Mouse (Mus musculus) lung, embryonic 16.5 days (tissue): ENCODE data around the gene Gapdh. TPM values are rescaled to one million over a fixed set of nuclear protein-coding genes. Genes with fewer than 3 reads are reported as not detected.
A peak's percentile ranks its signal among the peaks of the same experiment; 100 is the strongest.

Experiments used
- ATAC-seq: fragments of 200-750 bp; cut with Nextera tagmentation; 2 replicates; pipeline ENCODE4 v1.8.0; 2017; ENCODE audit warnings: low read depth, mild to moderate bottlenecking, moderate library complexity
- H3K27ac ChIP-seq: fragments of 300-500 bp; sonication (generic); 2 replicates; pipeline ENCODE4 v1.5.1; 2014; ENCODE audit warnings: mild to moderate bottlenecking, control low read depth, low read length
- H3K27me3 ChIP-seq: fragments of 300-500 bp; sonication (generic); 2 replicates; pipeline ENCODE4 v1.6.1; 2014; ENCODE audit warnings: low read depth, low read length, mixed read lengths; ENCODE audit not compliant: control insufficient read depth, insufficient read depth
- H3K36me3 ChIP-seq: fragments of 300-500 bp; sonication (generic); 2 replicates; pipeline ENCODE4 v1.6.1; 2014; ENCODE audit warnings: low read length; ENCODE audit not compliant: control insufficient read depth, insufficient read depth
- H3K4me1 ChIP-seq: fragments of 300-500 bp; sonication (generic); replicated peaks from 2 replicates; pipeline ENCODE4 v1.6.1; 2014; ENCODE audit warnings: low read length, mixed read lengths; ENCODE audit not compliant: control insufficient read depth, insufficient read depth
- H3K4me2 ChIP-seq: fragments of 300-500 bp; sonication (generic); 2 replicates; pipeline ENCODE4 v1.6.1; 2014; ENCODE audit warnings: low read depth, low read length, control low read depth
- H3K4me3 ChIP-seq: fragments of 300-500 bp; sonication (generic); 2 replicates; pipeline ENCODE4 v1.5.1; 2014; ENCODE audit warnings: mild to moderate bottlenecking, low read length, control low read depth
- H3K9ac ChIP-seq: fragments of 300-500 bp; sonication (generic); 2 replicates; pipeline ENCODE4 v1.6.1; 2014; ENCODE audit warnings: low read length, control low read depth
- H3K9me3 ChIP-seq: fragments of 300-500 bp; sonication (generic); 2 replicates; pipeline ENCODE4 v1.6.1; 2016; ENCODE audit warnings: low read length; ENCODE audit not compliant: control insufficient read depth
- WGBS: fragments of 180-500 bp; shearing (Covaris S2); extraction: QIAGEN DNeasy Blood & Tissue Kit; methylation state at CpG from one replicate; pipeline ENCODE4 v1.1.7; 2014; 5-methylcytosine and 5-hydroxymethylcytosine counted together
- polyA plus RNA-seq: library from polyadenylated mRNA; unstranded; fragments of >200 nt; fragmentation: Nextera tagmentation; extraction: Ambion mirVana; gene quantifications from 2 replicates; pipeline ENCODE4 v1.2.1, GENCODE M21; 2015

The Gapdh gene
- polyA plus RNA-seq, 1 experiment from 2014 or later, result 1,631 TPM

DNA sequence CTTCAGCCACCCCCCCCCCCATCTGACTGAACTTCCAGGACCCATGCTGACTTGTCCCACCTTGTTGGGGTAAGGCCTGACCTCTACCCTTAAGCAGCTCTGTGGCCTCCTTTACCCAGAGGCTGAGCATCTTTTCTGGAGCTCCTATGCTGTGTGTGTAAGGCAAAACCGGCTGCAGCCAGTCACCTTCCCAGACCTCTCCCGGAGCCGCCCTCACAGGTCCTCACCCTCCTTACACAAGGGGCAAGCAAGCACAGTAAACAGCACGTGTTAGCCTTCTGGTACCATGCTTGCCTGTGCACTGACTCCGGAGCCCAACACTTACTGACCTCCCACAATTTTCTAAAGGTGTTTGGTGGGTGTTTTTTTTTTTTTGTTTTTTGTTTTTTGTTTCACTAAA is 9.2 kb upstream of the Gapdh start:
- ATAC-seq, result no peak
- H3K4me2 ChIP-seq, result no peak overlapping the region
- H3K36me3 ChIP-seq, result peaks cover 90% of the 10 kb centered on the region

DNA sequence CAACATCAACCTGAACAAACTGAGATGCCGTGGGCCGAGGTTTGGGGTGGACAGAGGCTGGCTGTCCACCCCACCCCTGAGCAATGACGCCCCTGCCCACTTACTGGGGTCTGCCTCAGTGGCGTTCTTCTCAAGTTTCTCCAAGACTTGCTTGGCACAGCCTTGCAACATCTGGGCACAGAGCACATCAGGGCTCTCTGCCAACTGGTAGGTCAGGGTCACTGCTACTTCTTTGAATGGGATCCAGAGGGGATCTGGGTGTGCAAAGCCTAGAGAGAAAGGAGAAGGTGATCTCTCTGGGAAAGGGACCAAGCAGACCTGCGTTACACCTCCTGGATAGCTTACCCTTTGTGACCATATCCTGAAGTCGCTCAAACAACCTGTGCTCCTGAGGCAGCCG is 7.0 kb upstream of the Gapdh start:
- H3K27me3 ChIP-seq, result no peaks in the 10 kb centered on the region
- no peak for ATAC-seq

More for the DNA sequence above, 9.2 kb upstream of the Gapdh start:
- no peaks in the 10 kb centered on the region for H3K27me3 ChIP-seq
- H3K4me3 ChIP-seq, result no peak overlapping the region
- no peaks in the 10 kb centered on the region for H3K4me1 ChIP-seq
- no peak overlapping the region for H3K9ac ChIP-seq
- WGBS, result 84% methylated on average over 5 of the region's 5 CpGs
- no peaks in the 10 kb centered on the region for H3K9me3 ChIP-seq
- H3K27ac ChIP-seq, result no peak overlapping the region

DNA sequence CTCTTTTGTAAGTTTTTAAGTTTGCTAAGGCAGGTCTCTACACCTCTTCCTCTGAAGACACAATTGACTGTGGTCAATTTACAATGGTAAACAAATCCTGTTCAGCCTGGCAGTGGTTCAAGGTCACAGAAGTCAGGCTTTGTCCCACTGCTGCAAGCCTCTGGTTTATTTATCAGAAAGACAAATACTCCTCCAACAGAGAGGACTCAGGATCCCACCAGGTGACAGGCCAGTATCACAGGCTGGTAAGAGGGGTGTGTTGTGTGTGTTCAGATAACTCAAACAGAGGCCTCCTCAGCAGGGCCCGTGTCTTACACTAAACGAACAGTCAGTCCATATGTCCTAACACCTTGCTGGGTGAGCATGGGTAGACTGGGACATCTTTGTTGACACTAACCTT is 6.2 kb upstream of the Gapdh start:
- Histone ChIP-seq H3K4me2 (no peak overlapping the region), H3K27ac (no peak overlapping the region), H3K9ac (no peak overlapping the region), H3K27me3 (no peaks in the 10 kb centered on the region), H3K4me1 (peaks cover 4% of the 10 kb centered on the region), H3K36me3 (peaks cover 92% of the 10 kb centered on the region), H3K9me3 (no peaks in the 10 kb centered on the region), H3K4me3 (no peak overlapping the region)
- 46% methylated on average over 2 of the region's 2 CpGs for WGBS
- no peak for ATAC-seq

More for the DNA sequence above, 7.0 kb upstream of the Gapdh start:
- Histone ChIP-seq H3K4me2 (no peak overlapping the region), H3K9ac (no peak overlapping the region), H3K36me3 (peaks cover 94% of the 10 kb centered on the region), H3K27ac (no peak overlapping the region), H3K4me1 (no peaks in the 10 kb centered on the region), H3K9me3 (no peaks in the 10 kb centered on the region), H3K4me3 (no peak overlapping the region)
- WGBS, result 83% methylated on average over 7 of the region's 7 CpGs

DNA sequence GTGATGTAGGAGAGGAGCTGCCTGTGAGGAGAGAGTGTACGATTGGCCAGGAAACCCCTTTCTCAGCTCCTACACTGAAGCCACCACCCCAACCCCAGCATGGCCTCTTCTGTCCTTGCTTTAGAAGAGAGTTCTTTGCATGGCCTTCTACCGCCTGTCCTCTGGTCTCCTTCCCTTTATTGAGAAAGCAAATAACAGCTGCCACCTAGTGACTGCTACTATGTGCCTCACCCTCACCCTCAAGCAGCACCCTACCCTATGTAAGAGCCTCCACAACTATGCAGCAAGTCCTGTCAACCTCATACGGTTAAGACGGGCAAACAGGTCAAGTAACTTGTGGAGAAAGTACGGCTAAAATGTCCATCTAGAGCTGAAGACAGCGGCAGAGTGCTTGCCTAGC is 3.9 kb upstream of the Gapdh start:
- H3K36me3 ChIP-seq, result peaks cover 71% of the 10 kb centered on the region
- no peak overlapping the region for H3K27ac ChIP-seq
- no peak overlapping the region for H3K4me3 ChIP-seq
- ATAC-seq, result no peak
- H3K4me2 ChIP-seq, result no peak overlapping the region
- 73% methylated on average over 6 of the region's 6 CpGs for WGBS
- H3K4me1 ChIP-seq, result peaks cover 19% of the 10 kb centered on the region
- no peaks in the 10 kb centered on the region for H3K9me3 ChIP-seq
- no peaks in the 10 kb centered on the region for H3K27me3 ChIP-seq
- no peak overlapping the region for H3K9ac ChIP-seq

DNA sequence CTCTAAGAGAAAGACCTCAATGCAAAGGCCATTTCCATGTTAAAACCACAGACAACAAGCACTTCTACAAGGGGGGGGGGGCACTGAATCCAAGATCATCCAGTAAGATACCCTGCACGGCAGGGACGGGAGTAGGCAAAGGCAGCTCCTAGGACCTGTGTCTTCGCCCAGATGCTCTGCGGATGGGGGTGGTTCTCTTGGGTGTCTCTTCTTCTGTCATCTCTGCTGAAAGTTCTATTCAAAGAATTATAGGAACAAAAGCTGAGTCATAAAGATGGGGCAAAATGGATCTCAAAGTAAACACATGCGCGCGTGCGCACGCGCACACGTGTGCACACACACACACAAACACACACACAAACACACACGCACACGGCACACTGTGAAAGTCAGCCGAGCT is 1.8 kb upstream of the Gapdh start:
- WGBS, result 86% methylated on average over 14 of the region's 14 CpGs
- Histone ChIP-seq H3K9ac (no peak overlapping the region), H3K36me3 (peaks cover 52% of the 10 kb centered on the region), H3K4me2 (no peak overlapping the region), H3K9me3 (no peaks in the 10 kb centered on the region), H3K4me1 (peaks cover 32% of the 10 kb centered on the region), H3K4me3 (no peak overlapping the region), H3K27ac (no peak overlapping the region; the same call in 1 of the 2 replicates), H3K27me3 (no peaks in the 10 kb centered on the region)
- ATAC-seq, result no peak

DNA sequence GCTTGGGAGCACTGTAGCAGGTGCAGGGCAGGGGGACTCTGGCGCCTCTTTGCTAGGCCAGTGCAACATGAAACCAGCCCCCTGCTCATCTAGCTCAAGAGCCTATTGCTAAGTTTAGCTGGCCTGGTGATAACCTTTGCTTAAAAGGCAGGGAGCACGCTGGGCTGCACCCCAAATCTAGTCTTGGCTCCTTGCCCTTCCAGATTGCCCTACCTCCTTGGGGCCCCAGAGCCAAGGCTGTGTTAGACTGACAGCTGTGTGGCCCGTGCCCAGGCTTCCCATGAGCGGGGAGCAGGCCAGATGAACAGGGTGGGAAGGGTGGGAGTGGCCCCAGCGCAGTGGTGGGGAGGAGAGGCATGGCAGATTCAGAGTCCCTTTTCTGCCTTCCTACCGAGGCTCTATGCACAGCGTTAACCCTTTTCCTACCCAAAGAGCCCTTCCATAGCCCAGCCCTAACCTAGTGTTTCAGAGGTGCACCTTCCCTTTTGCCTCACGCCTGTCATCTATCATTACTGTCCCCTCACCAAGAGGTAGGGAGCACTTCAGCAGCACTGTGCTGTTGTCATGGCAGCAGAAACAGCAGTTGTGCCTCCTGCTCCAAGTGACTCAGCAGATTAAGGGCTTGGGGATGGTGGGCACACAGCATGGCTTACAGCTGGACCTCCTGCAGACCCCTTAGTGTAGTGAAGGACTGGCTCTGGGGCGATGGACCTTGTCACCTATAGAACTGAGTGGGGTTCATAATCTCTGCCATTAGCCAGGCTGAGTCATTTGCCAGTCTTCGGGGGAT is 789 bp upstream of the Gapdh start:
- Histone ChIP-seq H3K27ac (peak overlapping the region; percentile 98), H3K36me3 (peaks cover 42% of the 10 kb centered on the region), H3K4me3 (peak overlapping the region; percentile 85), H3K4me2 (peak overlapping the region; percentile 64), H3K4me1 (peaks cover 32% of the 10 kb centered on the region), H3K9me3 (no peaks in the 10 kb centered on the region), H3K27me3 (no peaks in the 10 kb centered on the region), H3K9ac (peak overlapping the region; percentile 68)
- 21% methylated on average over 10 of the region's 10 CpGs for WGBS
- peak; percentile 19 for ATAC-seq

DNA sequence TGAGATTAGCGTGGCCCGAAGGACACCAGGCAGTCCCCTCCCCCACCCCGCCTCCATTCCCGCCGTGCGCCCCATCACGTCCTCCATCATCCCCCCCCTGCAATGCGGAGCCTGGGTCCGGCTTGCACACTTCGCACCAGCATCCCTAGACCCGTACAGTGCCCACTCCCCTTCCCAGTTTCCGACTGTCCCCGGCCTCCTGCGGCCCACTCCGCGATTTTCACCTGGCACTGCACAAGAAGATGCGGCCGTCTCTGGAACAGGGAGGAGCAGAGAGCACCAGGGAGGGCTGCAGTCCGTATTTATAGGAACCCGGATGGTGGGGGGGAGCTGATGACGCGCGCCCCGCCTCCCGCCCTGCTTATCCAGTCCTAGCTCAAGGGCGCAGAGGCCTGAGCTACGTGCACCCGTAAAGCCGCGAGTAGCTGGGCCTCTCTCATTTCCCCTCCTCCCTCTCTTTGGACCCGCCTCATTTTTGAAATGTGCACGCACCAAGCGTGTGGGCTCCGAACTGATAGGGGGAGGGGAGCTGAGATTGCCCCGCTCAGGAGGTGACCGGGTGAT is 857 bp downstream of the Gapdh start:
- Histone ChIP-seq H3K4me1 (peaks cover 35% of the 10 kb centered on the region), H3K9ac (peak overlapping the region; percentile 90), H3K27me3 (no peaks in the 10 kb centered on the region), H3K9me3 (no peaks in the 10 kb centered on the region), H3K4me3 (peak overlapping the region; percentile 85), H3K4me2 (peak overlapping the region; percentile 64), H3K27ac (peak overlapping the region; percentile 98), H3K36me3 (peaks cover 36% of the 10 kb centered on the region)
- ATAC-seq, result peak; percentile 92
- under 1% methylated on average over 34 of the region's 36 CpGs for WGBS

DNA sequence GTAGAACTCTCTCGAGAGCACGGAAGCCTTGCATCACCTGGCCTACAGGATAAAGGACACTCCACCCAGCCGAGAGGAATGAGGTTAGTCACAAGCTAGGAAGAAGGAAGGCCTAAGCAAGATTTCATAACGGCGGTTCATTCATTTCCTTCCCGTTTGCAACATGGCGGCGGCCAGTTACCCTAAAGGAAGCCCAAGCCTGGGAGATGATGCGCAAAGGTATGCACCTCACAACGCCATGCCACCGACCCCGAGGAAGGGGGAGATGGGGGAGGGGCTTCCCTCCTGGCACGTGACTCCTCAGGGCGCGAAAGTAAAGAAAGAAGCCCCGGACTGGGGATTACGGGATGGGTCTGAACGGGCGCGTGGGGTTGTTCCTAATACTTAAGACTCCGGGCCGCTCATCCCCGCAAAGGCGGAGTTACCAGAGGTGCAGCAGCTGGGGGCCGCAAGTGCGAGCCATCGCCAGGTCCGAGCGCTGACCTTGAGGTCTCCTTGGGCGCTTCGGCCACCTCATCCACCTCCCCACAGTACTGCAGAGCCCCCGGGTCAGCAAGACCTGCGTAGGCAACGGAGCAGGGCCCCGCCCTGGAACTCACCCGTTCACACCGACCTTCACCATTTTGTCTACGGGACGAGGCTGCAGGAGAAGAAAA is 1.5 kb downstream of the Gapdh start:
- Histone ChIP-seq H3K4me3 (peak overlapping the region; percentile 85), H3K36me3 (peaks cover 34% of the 10 kb centered on the region), H3K9ac (peak overlapping the region; percentile 90), H3K4me1 (peaks cover 35% of the 10 kb centered on the region), H3K4me2 (peak overlapping the region; percentile 64), H3K27me3 (no peaks in the 10 kb centered on the region), H3K27ac (peak overlapping the region; percentile 89), H3K9me3 (no peaks in the 10 kb centered on the region)
- peak; percentile 6 for ATAC-seq
- WGBS, result under 1% methylated on average over 39 of the region's 39 CpGs
